Mouse (Mus musculus): ENCODE measurements around the gene Maml3. TPM values are rescaled to one million over a fixed set of nuclear protein-coding genes. Genes with fewer than 3 reads are reported as not detected.

Gene Maml3
- polyA plus RNA-seq, 1 experiment from 2014 or later, result 8.5 TPM

DNA sequence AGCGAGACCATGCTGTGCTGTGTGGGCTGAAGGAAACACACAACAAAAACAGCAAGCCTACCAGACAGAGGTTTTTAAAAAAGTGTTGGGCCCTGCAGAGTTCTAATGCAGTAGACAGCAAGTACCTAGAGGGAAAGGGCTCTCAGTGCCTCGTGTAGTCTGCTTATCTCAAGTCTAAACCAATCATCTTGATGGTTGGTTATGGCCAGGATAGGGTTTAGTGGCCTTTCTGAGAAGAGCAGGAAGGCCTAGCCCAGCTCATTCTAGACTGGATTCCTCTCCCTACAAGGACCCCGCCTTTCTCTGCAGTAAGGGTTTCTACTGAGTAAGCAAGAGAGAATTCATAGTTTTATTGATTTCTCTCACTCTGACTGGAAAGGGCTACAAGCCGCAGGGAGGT is 61.0 kb downstream of the Maml3 start:
- H3K4me3 ChIP-seq (ENCODE audit: low read length), result no peak overlapping the region
- no peaks in the 10 kb centered on the region for H3K27me3 ChIP-seq (ENCODE audit: control insufficient read depth, insufficient read depth, low read depth, low read length)
- H3K9me3 ChIP-seq (ENCODE audit: control insufficient read depth, low read length), result no peaks in the 10 kb centered on the region
- H3K4me1 ChIP-seq (replicated peaks; ENCODE audit: control insufficient read depth, insufficient read depth, low read length), result peaks cover 49% of the 10 kb centered on the region
- ATAC-seq (ENCODE audit: low read depth), result no peak
- no peaks in the 10 kb centered on the region for H3K36me3 ChIP-seq (ENCODE audit: control insufficient read depth, insufficient read depth, low read length)
- H3K4me2 ChIP-seq (ENCODE audit: low read depth, low read length), result no peak overlapping the region
- H3K27ac ChIP-seq (ENCODE audit: low read length), result no peak overlapping the region
- H3K9ac ChIP-seq (ENCODE audit: low read length), result no peak overlapping the region
- WGBS, result 61% methylated on average over 4 of the region's 4 CpGs

- Histone ChIP-seq H3K27me3 (ENCODE audit: control insufficient read depth, insufficient read depth, low read depth, low read length) (no peaks in the 10 kb centered on the region), H3K4me1 (replicated peaks; ENCODE audit: control insufficient read depth, insufficient read depth, low read length) (peaks cover 42% of the 10 kb centered on the region), H3K27ac (ENCODE audit: low read length) (no peak overlapping the region), H3K4me3 (ENCODE audit: low read length) (no peak overlapping the region), H3K9ac (ENCODE audit: low read length) (no peak overlapping the region), H3K9me3 (ENCODE audit: control insufficient read depth, low read length) (no peaks in the 10 kb centered on the region), H3K4me2 (ENCODE audit: low read depth, low read length) (no peak overlapping the region), H3K36me3 (ENCODE audit: control insufficient read depth, insufficient read depth, low read length) (no peaks in the 10 kb centered on the region)
- no peak for ATAC-seq (ENCODE audit: low read depth)
- WGBS, result 66% methylated on average over 3 of the region's 3 CpGs
Measured at GRCm38 (mm10) chr3:52042680-52043079, 62.2 kb downstream of the Maml3 start.

DNA sequence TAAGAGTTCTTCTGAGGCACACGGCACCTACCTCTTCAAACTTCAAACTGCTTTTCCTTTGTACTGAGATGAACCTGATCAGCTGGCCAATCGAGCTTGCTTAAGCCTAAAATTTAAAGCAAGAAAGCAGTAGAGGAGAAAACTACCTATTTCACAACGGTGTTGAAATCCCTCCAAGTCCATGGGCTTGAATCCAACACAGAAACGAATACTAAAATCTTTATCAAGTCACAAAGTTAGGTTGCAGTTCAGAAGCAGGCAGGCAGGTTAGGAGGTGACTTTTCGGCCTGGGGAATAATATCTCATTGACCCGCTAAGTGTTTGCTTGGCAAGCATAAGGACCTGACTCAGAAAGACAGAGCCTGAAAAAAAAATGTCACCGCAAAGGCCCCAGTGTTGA is 64.9 kb downstream of the Maml3 start:
- H3K4me3 ChIP-seq (ENCODE audit: low read length), result no peak overlapping the region
- H3K4me1 ChIP-seq (replicated peaks; ENCODE audit: control insufficient read depth, insufficient read depth, low read length), result peaks cover 25% of the 10 kb centered on the region
- peak overlapping the region; percentile 25; the same call in 1 of the 2 replicates for H3K4me2 ChIP-seq (ENCODE audit: low read depth, low read length)
- no peaks in the 10 kb centered on the region for H3K9me3 ChIP-seq (ENCODE audit: control insufficient read depth, low read length)
- peak overlapping the region; percentile 82 for H3K27ac ChIP-seq (ENCODE audit: low read length)
- H3K36me3 ChIP-seq (ENCODE audit: control insufficient read depth, insufficient read depth, low read length), result no peaks in the 10 kb centered on the region
- H3K9ac ChIP-seq (ENCODE audit: low read length), result no peak overlapping the region
- peak; percentile 51; the same call in 1 of the 2 replicates for ATAC-seq (ENCODE audit: low read depth)
- no peaks in the 10 kb centered on the region for H3K27me3 ChIP-seq (ENCODE audit: control insufficient read depth, insufficient read depth, low read depth, low read length)
- 48% methylated on average over 7 of the region's 7 CpGs for WGBS

DNA sequence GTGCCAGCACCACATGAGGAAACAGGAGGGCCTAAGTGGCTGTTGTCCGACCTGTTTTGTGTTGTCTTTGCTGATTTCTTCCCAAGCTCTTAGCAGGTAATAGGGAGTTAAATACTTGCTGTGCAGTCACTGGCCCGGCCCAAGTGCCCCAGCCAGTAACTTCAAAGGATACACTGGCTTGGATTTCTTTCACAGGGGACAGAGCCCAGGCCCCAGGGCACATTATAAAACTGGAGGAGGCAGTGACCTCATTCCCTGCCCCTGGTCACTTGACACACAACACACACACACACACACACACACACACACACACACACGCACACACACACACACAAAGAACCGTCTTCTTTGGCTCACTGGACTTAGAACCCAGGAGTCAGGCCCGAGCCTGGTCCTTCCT is 67.6 kb downstream of the Maml3 start:
- no peaks in the 10 kb centered on the region for H3K36me3 ChIP-seq (ENCODE audit: control insufficient read depth, insufficient read depth, low read length)
- no peak overlapping the region for H3K4me2 ChIP-seq (ENCODE audit: low read depth, low read length)
- no peak overlapping the region for H3K4me3 ChIP-seq (ENCODE audit: low read length)
- no peak overlapping the region for H3K9ac ChIP-seq (ENCODE audit: low read length)
- WGBS, result 55% methylated on average over 5 of the region's 5 CpGs
- no peak overlapping the region for H3K27ac ChIP-seq (ENCODE audit: low read length)
- H3K27me3 ChIP-seq (ENCODE audit: control insufficient read depth, insufficient read depth, low read depth, low read length), result no peaks in the 10 kb centered on the region
- no peak for ATAC-seq (ENCODE audit: low read depth)
- peaks cover 28% of the 10 kb centered on the region for H3K4me1 ChIP-seq (replicated peaks; ENCODE audit: control insufficient read depth, insufficient read depth, low read length)
- H3K9me3 ChIP-seq (ENCODE audit: control insufficient read depth, low read length), result no peaks in the 10 kb centered on the region

DNA sequence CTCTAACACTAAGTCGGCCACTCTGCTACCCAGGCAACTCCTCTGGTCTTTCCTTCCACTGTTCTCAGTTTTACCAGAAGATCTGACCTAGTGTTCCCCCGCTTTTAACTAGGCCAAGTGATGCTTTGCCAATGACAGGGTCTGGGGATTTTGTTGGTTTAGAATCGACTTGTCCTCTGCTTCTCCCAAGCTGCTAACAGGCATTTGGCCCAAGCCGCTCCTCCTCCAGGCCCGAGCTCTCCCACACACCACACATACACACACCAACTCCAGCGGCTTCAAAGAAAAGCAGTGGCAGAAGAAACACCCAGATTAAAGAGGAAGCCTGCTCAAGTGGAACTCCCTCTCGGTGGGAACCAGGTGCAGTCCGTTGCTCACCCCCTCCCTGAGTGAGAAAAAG is 69.5 kb downstream of the Maml3 start:
- Histone ChIP-seq H3K4me3 (ENCODE audit: low read length) (no peak overlapping the region), H3K4me2 (ENCODE audit: low read depth, low read length) (no peak overlapping the region), H3K27ac (ENCODE audit: low read length) (peak overlapping the region; percentile 12; the same call in 1 of the 2 replicates), H3K36me3 (ENCODE audit: control insufficient read depth, insufficient read depth, low read length) (no peaks in the 10 kb centered on the region), H3K4me1 (replicated peaks; ENCODE audit: control insufficient read depth, insufficient read depth, low read length) (peaks cover 33% of the 10 kb centered on the region), H3K9me3 (ENCODE audit: control insufficient read depth, low read length) (no peaks in the 10 kb centered on the region), H3K9ac (ENCODE audit: low read length) (no peak overlapping the region; the same call in 1 of the 2 replicates), H3K27me3 (ENCODE audit: control insufficient read depth, insufficient read depth, low read depth, low read length) (no peaks in the 10 kb centered on the region)
- no peak for ATAC-seq (ENCODE audit: low read depth)
- WGBS, result 27% methylated on average over 8 of the region's 8 CpGs

DNA sequence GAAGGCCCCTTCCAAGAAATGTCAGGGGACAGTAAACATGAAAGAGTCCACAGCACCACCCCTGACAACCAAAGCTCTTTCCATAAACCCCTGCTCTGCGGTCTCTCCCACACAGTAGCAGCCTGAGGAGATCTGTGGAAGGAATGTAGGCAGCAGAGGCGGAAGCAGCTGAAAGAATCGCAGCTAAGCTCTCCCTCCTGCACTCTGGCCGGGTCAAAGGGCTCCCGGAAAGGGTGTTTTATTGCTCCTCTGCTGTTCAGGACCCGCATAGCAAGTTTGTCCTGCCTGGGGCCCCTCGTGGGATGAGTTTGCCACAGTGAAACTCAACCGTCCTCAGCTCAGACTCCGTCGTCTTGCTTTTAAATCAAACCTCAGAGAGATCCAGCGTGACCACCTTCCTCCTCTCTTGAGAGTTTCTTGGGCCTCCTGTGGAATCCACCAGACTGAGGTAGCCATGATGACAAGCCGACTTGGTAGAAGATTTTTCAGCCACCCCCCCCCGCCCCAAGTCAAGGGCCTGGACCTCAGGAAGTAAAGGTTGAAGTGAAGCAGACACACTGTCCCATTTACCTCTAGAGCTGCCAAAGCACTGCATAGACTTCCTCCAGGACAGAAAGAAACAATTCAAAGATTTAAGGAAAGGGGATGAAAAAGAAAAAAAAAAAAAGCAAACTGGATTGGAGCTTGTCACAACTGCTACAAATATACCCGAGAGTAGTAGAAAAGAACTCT is 70.9 kb downstream of the Maml3 start:
- Histone ChIP-seq H3K27me3 (ENCODE audit: control insufficient read depth, insufficient read depth, low read depth, low read length) (no peaks in the 10 kb centered on the region), H3K9ac (ENCODE audit: low read length) (peak overlapping the region; percentile 27; the same call in 1 of the 2 replicates), H3K36me3 (ENCODE audit: control insufficient read depth, insufficient read depth, low read length) (no peaks in the 10 kb centered on the region), H3K9me3 (ENCODE audit: control insufficient read depth, low read length) (no peaks in the 10 kb centered on the region), H3K4me1 (replicated peaks; ENCODE audit: control insufficient read depth, insufficient read depth, low read length) (peaks cover 38% of the 10 kb centered on the region), H3K27ac (ENCODE audit: low read length) (peak overlapping the region; percentile 19), H3K4me3 (ENCODE audit: low read length) (no peak overlapping the region), H3K4me2 (ENCODE audit: low read depth, low read length) (peak overlapping the region; percentile 5; the same call in 1 of the 2 replicates)
- 22% methylated on average over 14 of the region's 14 CpGs for WGBS
- ATAC-seq (ENCODE audit: low read depth), result no peak

GRCm38 (mm10) chr3:52031327-52031726 is 73.5 kb downstream of the Maml3 start:
- Histone ChIP-seq H3K4me3 (ENCODE audit: low read length) (no peak overlapping the region), H3K9me3 (ENCODE audit: control insufficient read depth, low read length) (no peaks in the 10 kb centered on the region), H3K27me3 (ENCODE audit: control insufficient read depth, insufficient read depth, low read depth, low read length) (no peaks in the 10 kb centered on the region), H3K4me1 (replicated peaks; ENCODE audit: control insufficient read depth, insufficient read depth, low read length) (peaks cover 43% of the 10 kb centered on the region), H3K27ac (ENCODE audit: low read length) (no peak overlapping the region; the same call in 1 of the 2 replicates), H3K4me2 (ENCODE audit: low read depth, low read length) (no peak overlapping the region), H3K36me3 (ENCODE audit: control insufficient read depth, insufficient read depth, low read length) (no peaks in the 10 kb centered on the region), H3K9ac (ENCODE audit: low read length) (no peak overlapping the region)
- no peak for ATAC-seq (ENCODE audit: low read depth)

- Histone ChIP-seq H3K4me2 (ENCODE audit: low read depth, low read length) (peak overlapping the region; percentile 54), H3K27me3 (ENCODE audit: control insufficient read depth, insufficient read depth, low read depth, low read length) (no peaks in the 10 kb centered on the region), H3K36me3 (ENCODE audit: control insufficient read depth, insufficient read depth, low read length) (no peaks in the 10 kb centered on the region), H3K4me3 (ENCODE audit: low read length) (peak overlapping the region; percentile 28), H3K27ac (ENCODE audit: low read length) (peak overlapping the region; percentile 80), H3K9ac (ENCODE audit: low read length) (peak overlapping the region; percentile 46), H3K4me1 (replicated peaks; ENCODE audit: control insufficient read depth, insufficient read depth, low read length) (peaks cover 38% of the 10 kb centered on the region), H3K9me3 (ENCODE audit: control insufficient read depth, low read length) (no peaks in the 10 kb centered on the region)
- 28% methylated on average over 10 of the region's 10 CpGs for WGBS
- ATAC-seq (ENCODE audit: low read depth), result peak; percentile 75
Measured at GRCm38 (mm10) chr3:52030114-52030513, 74.8 kb downstream of the Maml3 start.

DNA sequence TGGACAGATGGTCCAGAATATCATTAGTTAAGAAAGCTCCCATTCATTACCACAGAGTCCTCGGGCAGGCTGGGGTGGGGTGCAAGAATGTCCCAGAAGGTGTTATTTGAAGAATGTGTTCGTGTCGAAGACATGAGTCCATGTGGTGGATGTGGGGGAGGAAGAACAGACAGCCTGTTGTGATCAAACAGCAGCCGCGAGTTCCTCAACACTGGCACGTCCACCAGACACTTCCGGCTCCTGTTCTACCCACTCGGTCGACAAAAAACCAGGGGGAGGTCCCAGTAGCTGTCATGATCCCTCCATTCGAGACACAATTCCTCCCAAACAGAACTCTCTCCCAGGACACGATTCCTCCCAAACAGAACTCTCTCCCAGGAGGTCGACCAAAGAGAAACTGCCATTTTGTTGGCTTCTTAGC is 75.2 kb downstream of the Maml3 start:
- ATAC-seq (ENCODE audit: low read depth), result peak; percentile 91
- Histone ChIP-seq H3K27ac (ENCODE audit: low read length) (peak overlapping the region; percentile 80), H3K36me3 (ENCODE audit: control insufficient read depth, insufficient read depth, low read length) (no peaks in the 10 kb centered on the region), H3K4me3 (ENCODE audit: low read length) (peak overlapping the region; percentile 28), H3K4me1 (replicated peaks; ENCODE audit: control insufficient read depth, insufficient read depth, low read length) (peaks cover 36% of the 10 kb centered on the region), H3K27me3 (ENCODE audit: control insufficient read depth, insufficient read depth, low read depth, low read length) (no peaks in the 10 kb centered on the region), H3K4me2 (ENCODE audit: low read depth, low read length) (peak overlapping the region; percentile 54), H3K9me3 (ENCODE audit: control insufficient read depth, low read length) (no peaks in the 10 kb centered on the region), H3K9ac (ENCODE audit: low read length) (peak overlapping the region; percentile 46)
- WGBS, result 6% methylated on average over 12 of the region's 12 CpGs

All from lung, embryonic 16.5 days (tissue).